Comparison of ENCODE assay signal across 9 mouse cellular contexts in the genomic region with DNA sequence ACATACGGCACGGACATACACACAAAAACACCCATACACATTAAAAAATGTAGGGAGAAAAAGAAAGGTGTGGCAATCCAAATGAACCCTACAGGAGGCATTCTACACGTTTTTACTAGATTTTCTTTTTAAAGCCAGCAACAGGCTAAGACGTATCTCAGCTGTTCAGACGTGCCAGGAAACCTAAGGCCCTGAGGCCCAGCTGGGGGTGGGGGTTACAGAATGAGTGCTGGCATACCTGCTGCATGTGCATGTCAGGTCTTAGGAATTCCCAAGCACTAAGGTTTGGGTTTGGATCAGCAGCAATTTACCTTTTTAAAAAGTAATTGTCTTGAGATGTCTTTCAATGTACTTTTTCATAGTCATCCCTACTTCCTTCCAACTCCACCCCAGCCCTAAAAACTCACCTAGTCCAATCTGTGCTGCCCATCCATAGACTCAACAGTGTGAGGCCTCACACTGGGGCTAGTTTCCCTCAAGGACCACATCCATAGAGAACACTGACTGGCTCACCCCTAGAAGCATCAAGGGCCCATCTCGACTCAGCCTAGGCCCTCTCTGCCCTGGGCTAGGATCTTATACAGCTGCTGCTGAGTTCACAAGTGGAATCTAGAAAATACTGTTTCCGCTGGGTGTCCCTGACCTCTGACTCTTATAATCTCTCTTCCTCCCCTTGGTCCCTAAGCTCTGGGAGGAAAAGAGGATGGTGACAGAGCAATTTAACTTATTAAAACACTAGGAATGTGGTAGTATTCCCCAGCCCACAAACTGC. TPM values are rescaled to one million over a fixed set of nuclear protein-coding genes. Genes with fewer than 3 reads are reported as not detected.
DNase-seq lines count a peak whose midpoint lies in the region; ATAC-seq and TF ChIP-seq lines count a peak whose summit lies in the region.
"Had no signal": no experiment of that assay in that cellular context is flagged by ENCODE, and none has a peak within 500 bp of the region (broad histone marks: within the 10 kb centered on the region; RNA-seq: fewer than 3 reads in every experiment).

No protein-coding gene starts in this region.

- intact Hi-C loops in gastrocnemius, adult 2 months (cut with DNase I): no loop called here
- intact Hi-C loops in gastrocnemius, postnatal 36 days (cut with DNase I): loop anchor here (10.0 kb wide), 1 partner anchor 121 kb away; a partner anchor contains a TSS

- no peak for TF ChIP-seq EP300 in liver, postnatal 0 days (IDR thresholded peaks at IDR 0.05; ENCODE audit: low read depth)

- H3K4me1 ChIP-seq in E14TG2a.4 (replicated peaks; ENCODE audit: low read depth, low read length): peaks cover 60% of the 10 kb centered on the region
- H3K4me1 ChIP-seq in hindbrain, embryonic 10.5 days (replicated peaks): peaks cover 31% of the 10 kb centered on the region
- H3K4me1 ChIP-seq in liver, postnatal 0 days (ENCODE audit: insufficient read depth): peaks cover 41% of the 10 kb centered on the region

- no peaks in the 10 kb centered on the region for H3K9me3 ChIP-seq in E14TG2a.4 (ENCODE audit: low read length)
- no peaks in the 10 kb centered on the region for H3K9me3 ChIP-seq in hindbrain, embryonic 10.5 days
- H3K9me3 ChIP-seq in liver, postnatal 0 days (ENCODE audit: low read length): no peaks in the 10 kb centered on the region

- no peak for TF ChIP-seq CTCF in gastrocnemius, adult 2 months (IDR thresholded peaks at IDR 0.05)
- no peak for TF ChIP-seq CTCF in E14TG2a.4 (conservative IDR thresholded peaks at IDR 0.05; ENCODE audit: low read length)
- no peak for TF ChIP-seq CTCF in liver, postnatal 0 days (IDR thresholded peaks at IDR 0.05; ENCODE audit: low read depth)

- H3K36me3 ChIP-seq in E14TG2a.4 (ENCODE audit: insufficient read depth, low read length): peaks cover 26% of the 10 kb centered on the region
- H3K36me3 ChIP-seq in hindbrain, embryonic 10.5 days: peaks cover 16% of the 10 kb centered on the region
- H3K36me3 ChIP-seq in liver, postnatal 0 days (replicated peaks; ENCODE audit: insufficient read depth, low read length): 0 out of 2 replicates have a peak, but pooled peaks cover 2% of the 10 kb centered on the region

- peak overlapping the region; percentile 100 for H3K9ac ChIP-seq in liver, postnatal 0 days (replicated peaks)

- H3K27me3 ChIP-seq in E14TG2a.4 (ENCODE audit: insufficient read depth, low read length): no peaks in the 10 kb centered on the region; the same call in 1 of the 2 replicates
- no peaks in the 10 kb centered on the region for H3K27me3 ChIP-seq in hindbrain, embryonic 10.5 days (ENCODE audit: insufficient read depth, poor library complexity, severe bottlenecking)
- H3K27me3 ChIP-seq in liver, postnatal 0 days (ENCODE audit: insufficient read depth, low read length): no peaks in the 10 kb centered on the region

- 72% methylated on average over 7 of the region's 7 CpGs for WGBS in hindbrain, embryonic 10.5 days
- WGBS in liver, postnatal 0 days (ENCODE audit: insufficient replicate concordance): 51% methylated on average over 7 of the region's 7 CpGs

- H3K4me2 ChIP-seq in liver, postnatal 0 days (ENCODE audit: low read depth, low read length): peak overlapping the region; percentile 86

- no peak for DNase-seq in gastrocnemius, adult 2 months
- DNase-seq in gastrocnemius, postnatal 10 days: no peak
- no peak for DNase-seq in hindbrain, embryonic 10.5 days (ENCODE audit: low spot score)
- no peak for DNase-seq in liver, postnatal 0 days
- no peak for DNase-seq in cerebellum, postnatal 10 days
- DNase-seq in gastrocnemius, postnatal 36 days: no peak
- DNase-seq in frontal cortex, adult 2 months (ENCODE audit: extremely low spot score in 1 of 2, low spot score in 1 of 2): no peak
- DNase-seq: kidney, adult 9 months had no signal

- H3K27ac ChIP-seq in gastrocnemius, adult 2 months: peak overlapping the region; percentile 99
- H3K27ac ChIP-seq in hindbrain, embryonic 10.5 days: no peak overlapping the region
- no peak overlapping the region for H3K27ac ChIP-seq in liver, postnatal 0 days (ENCODE audit: low read depth)

- ATAC-seq in liver, postnatal 0 days: no peak

- peak overlapping the region; percentile 100 for H3K4me3 ChIP-seq in gastrocnemius, adult 2 months
- H3K4me3 ChIP-seq in E14TG2a.4 (replicated peaks; ENCODE audit: low read length): peak overlapping the region; percentile 90
- peak overlapping the region; percentile 99 for H3K4me3 ChIP-seq in hindbrain, embryonic 10.5 days
- H3K4me3 ChIP-seq in liver, postnatal 0 days (ENCODE audit: low read depth, low read length): peak overlapping the region; percentile 90

RNA-seq across cellular contexts. Expression of a gene that starts 2.2 kb away (rescaled TPM):
- 100 to 1,000 TPM; 211 to 236 TPM for total RNA-seq in gastrocnemius, adult 2 months (2021)
- total RNA-seq in gastrocnemius, postnatal 10 days (2021): 100 to 1,000 TPM; 237 to 250 TPM
- polyA plus RNA-seq in hindbrain, embryonic 10.5 days (2016; fragmentation: Nextera tagmentation; extraction: Ambion mirVana): 390 and 422 TPM in 2 replicates
- polyA plus RNA-seq in liver, postnatal 0 days (2015; fragmentation: Nextera tagmentation; extraction: Ambion mirVana): 162 and 173 TPM in 2 replicates
- 100 to 1,000 TPM; 188 to 206 TPM for total RNA-seq in gastrocnemius, postnatal 36 days (2021)
- polyA plus RNA-seq in frontal cortex, adult 2 months (2012; rRNA removed): 490 and 503 TPM in 2 replicates
